Mouse (Mus musculus) heart, embryonic 14.5 days (tissue): ENCODE results near the gene Stat6. TPM values are rescaled to one million over a fixed set of nuclear protein-coding genes. Genes with fewer than 3 reads are reported as not detected.

Source experiments
- ATAC-seq: fragments of 200-750 bp; cut with Nextera tagmentation; 2 replicates; pipeline ENCODE4 v1.8.0; 2017; ENCODE audit warnings: low read depth, moderate TSS enrichment; ENCODE audit not compliant: insufficient number of reproducible peaks, insufficient read depth, low FRiP score
- H3K27ac ChIP-seq, 2 experiments: fragments of 200-500 bp in 1 of 2; fragments of 300-500 bp in 1 of 2; sonication (generic) in 1 of 2; replicated peaks in 1 of 2; 2 replicates each; pipeline ENCODE4 v1.5.1; 2012 to 2014; ENCODE audit warnings: low read depth in 2 of 2, low read length in 2 of 2, control low read depth in 1 of 2, mild to moderate bottlenecking in 1 of 2, mixed read lengths in 1 of 2; ENCODE audit not compliant: control insufficient read depth in 1 of 2, insufficient read depth in 1 of 2
- H3K27me3 ChIP-seq: fragments of 300-500 bp; sonication (generic); 2 replicates; pipeline ENCODE4 v1.6.1; 2014; ENCODE audit warnings: mild to moderate bottlenecking, low read length, control low read depth; ENCODE audit not compliant: control insufficient read depth, insufficient read depth
- H3K36me3 ChIP-seq: fragments of 300-500 bp; sonication (generic); 2 replicates; pipeline ENCODE4 v1.6.1; 2014; ENCODE audit warnings: mild to moderate bottlenecking, control low read depth, low read length, mixed read lengths; ENCODE audit not compliant: control insufficient read depth, insufficient read depth
- H3K4me1 ChIP-seq, 2 experiments: fragments of 200-500 bp in 1 of 2; fragments of 300-500 bp in 1 of 2; sonication (generic) in 1 of 2; 2 replicates each; pipeline ENCODE4 v1.6.1; 2012 to 2014; ENCODE audit warnings: low read length in 2 of 2, control low read depth in 1 of 2, mixed read lengths in 1 of 2; ENCODE audit not compliant: control insufficient read depth in 2 of 2, insufficient read depth in 2 of 2
- H3K4me2 ChIP-seq: fragments of 300-500 bp; sonication (generic); 2 replicates; pipeline ENCODE4 v1.6.1; 2014; ENCODE audit warnings: mild to moderate bottlenecking, low read length
- H3K4me3 ChIP-seq, 2 experiments: fragments of 200-500 bp in 1 of 2; fragments of 300-500 bp in 1 of 2; sonication (generic) in 1 of 2; 2 replicates each; pipeline ENCODE4 v1.5.1; 2012 to 2014; ENCODE audit warnings: low read length in 2 of 2, mild to moderate bottlenecking in 2 of 2, control low read depth in 1 of 2, low read depth in 1 of 2, moderate library complexity in 1 of 2; ENCODE audit not compliant: control insufficient read depth in 1 of 2, insufficient read depth in 1 of 2
- H3K9ac ChIP-seq: fragments of 300-500 bp; sonication (generic); 2 replicates; pipeline ENCODE4 v1.6.1; 2014; ENCODE audit warnings: mild to moderate bottlenecking, low read length
- H3K9me3 ChIP-seq: fragments of 300-500 bp; sonication (generic); 2 replicates; pipeline ENCODE4 v1.6.1; 2016; ENCODE audit warnings: low read length, control low read depth; ENCODE audit not compliant: control insufficient read depth
- WGBS: fragments of 180-500 bp; shearing (Covaris S2); extraction: QIAGEN DNeasy Blood & Tissue Kit; methylation state at CpG from one replicate; pipeline ENCODE4 v1.1.7; 2014; 5-methylcytosine and 5-hydroxymethylcytosine counted together
- polyA plus RNA-seq: library from polyadenylated mRNA; unstranded; fragments of >200 nt; fragmentation: Nextera tagmentation; extraction: Ambion mirVana; gene quantifications from 2 replicates; pipeline ENCODE4 v1.2.1, GENCODE M21; 2014

Gene Stat6
- polyA plus RNA-seq, 1 experiment from 2014 or later = 25.2 TPM

- no peak overlapping the region; a peak in 1 of 4 replicates for H3K27ac ChIP-seq
- H3K4me3 ChIP-seq = no peak overlapping the region
- no peak for ATAC-seq
- no peak overlapping the region for H3K4me2 ChIP-seq
- peaks cover 5% of the 10 kb centered on the region; the same call in 1 of the 2 replicates for H3K36me3 ChIP-seq
- peaks cover 34 to 53% of the 10 kb centered on the region in 2 experiments for H3K4me1 ChIP-seq
- H3K27me3 ChIP-seq = peaks cover 2% of the 10 kb centered on the region; the same call in 1 of the 2 replicates
- H3K9me3 ChIP-seq = no peaks in the 10 kb centered on the region
- WGBS = 54% methylated on average over 4 of the region's 4 CpGs
- no peak overlapping the region for H3K9ac ChIP-seq
These were observed 25.5 kb upstream of the Stat6 start for GRCm38 (mm10) chr10:127617294-127617693.

- Histone ChIP-seq H3K4me2 (peak overlapping the region; percentile 98), H3K4me3 (0 out of 4 replicates have a peak overlapping the region, but pooled peaks of 1 of the 2 experiments have one; percentile 8), H3K9me3 (no peaks in the 10 kb centered on the region), H3K27ac (no peak overlapping the region), H3K36me3 (no peaks in the 10 kb centered on the region), H3K9ac (no peak overlapping the region), H3K27me3 (peaks cover 2% of the 10 kb centered on the region; the same call in 1 of the 2 replicates), H3K4me1 (peaks cover 35 to 55% of the 10 kb centered on the region in 2 experiments)
- 33% methylated on average over 6 of the region's 6 CpGs for WGBS
- ATAC-seq = no peak
These were observed 24.6 kb upstream of the Stat6 start for GRCm38 (mm10) chr10:127618173-127618572.

- H3K9ac ChIP-seq = peak overlapping the region; percentile 81
- H3K27me3 ChIP-seq = peaks cover 2% of the 10 kb centered on the region; the same call in 1 of the 2 replicates
- H3K4me3 ChIP-seq = peak overlapping the region; percentile 59 to 72; a peak in 3 of 4 replicates
- 41% methylated on average over 8 of the region's 8 CpGs for WGBS
- H3K4me1 ChIP-seq = peaks cover 35 to 52% of the 10 kb centered on the region in 2 experiments
- no peaks in the 10 kb centered on the region for H3K9me3 ChIP-seq
- H3K36me3 ChIP-seq = no peaks in the 10 kb centered on the region
- ATAC-seq = no peak
- H3K27ac ChIP-seq = peak overlapping the region in 1 of 2 experiments; percentile 73; a peak in 2 of 4 replicates
- H3K4me2 ChIP-seq = peak overlapping the region; percentile 98
These were observed 23.6 kb upstream of the Stat6 start for GRCm38 (mm10) chr10:127619119-127619721.

GRCm38 (mm10) chr10:127619941-127620405 lies 22.8 kb upstream of the Stat6 start:
- Histone ChIP-seq H3K27ac (peak overlapping the region in 1 of 2 experiments; percentile 73; a peak in 2 of 4 replicates), H3K4me3 (peak overlapping the region; percentile 59 to 72), H3K36me3 (no peaks in the 10 kb centered on the region), H3K27me3 (peaks cover 2% of the 10 kb centered on the region; the same call in 1 of the 2 replicates), H3K9ac (peak overlapping the region; percentile 81), H3K4me2 (peak overlapping the region; percentile 98), H3K9me3 (no peaks in the 10 kb centered on the region), H3K4me1 (peaks cover 31 to 45% of the 10 kb centered on the region in 2 experiments)
- no peak for ATAC-seq
- 8% methylated on average over 12 of the region's 12 CpGs for WGBS

GRCm38 (mm10) chr10:127620406-127621190 lies 22.2 kb upstream of the Stat6 start, which contains the start of gene Lrp1:
TSS of gene Lrp1 (minus strand) at chr10:127621148.
- Histone ChIP-seq H3K27ac (peak within 1 kb of the TSS; percentile 96 to 97), H3K27me3 (peaks cover 2% of the 10 kb centered on the region; the same call in 1 of the 2 replicates), H3K4me1 (peaks cover 25 to 41% of the 10 kb centered on the region in 2 experiments), H3K9ac (peak within 1 kb of the TSS; percentile 84), H3K4me2 (peak within 1 kb of the TSS; percentile 98), H3K4me3 (peak within 1 kb of the TSS; percentile 72 to 73), H3K9me3 (peaks cover under 1% of the 10 kb centered on the region; the same call in 1 of the 2 replicates), H3K36me3 (no peaks in the 10 kb centered on the region)
- WGBS = under 1% methylated on average over 27 of the region's 32 CpGs
- ATAC-seq = peak; percentile 36

- H3K27ac ChIP-seq = peak overlapping the region; percentile 96 to 97
- peak overlapping the region; percentile 84 for H3K9ac ChIP-seq
- H3K9me3 ChIP-seq = peaks cover 9% of the 10 kb centered on the region
- under 1% methylated on average over 32 of the region's 39 CpGs for WGBS
- H3K36me3 ChIP-seq = no peaks in the 10 kb centered on the region
- peak overlapping the region; percentile 98 for H3K4me2 ChIP-seq
- H3K27me3 ChIP-seq = peaks cover 2% of the 10 kb centered on the region; the same call in 1 of the 2 replicates
- peak; percentile 87 for ATAC-seq
- H3K4me3 ChIP-seq = peak overlapping the region; percentile 72 to 73
- H3K4me1 ChIP-seq = peaks cover 17 to 32% of the 10 kb centered on the region in 2 experiments
These were observed 21.4 kb upstream of the Stat6 start for GRCm38 (mm10) chr10:127621191-127622056.
